Mouse (Mus musculus) heart, embryonic 15.5 days (tissue): ENCODE measurements at regions not wholly inside any gene's neighbourhood (a gene's known extent, or its start where the extent isn't known, plus 50 kb on each side); places are given as distances from the start of the nearest gene placed in this dataset.

Experiments
- ATAC-seq: fragments of 200-750 bp; cut with Nextera tagmentation; replicated peaks from 2 replicates; pipeline ENCODE4 v1.8.0; 2017; ENCODE audit warnings: low read depth, moderate TSS enrichment; ENCODE audit not compliant: insufficient number of reproducible peaks, insufficient read depth, low FRiP score
- H3K27ac ChIP-seq: fragments of 300-500 bp; sonication (generic); 2 replicates; pipeline ENCODE4 v1.5.1; 2015; ENCODE audit warnings: mild to moderate bottlenecking, inconsistent platforms
- H3K27me3 ChIP-seq: fragments of 300-500 bp; sonication (generic); 2 replicates; pipeline ENCODE4 v1.6.1; 2015; ENCODE audit warnings: inconsistent platforms
- H3K36me3 ChIP-seq: fragments of 300-500 bp; sonication (generic); 2 replicates; pipeline ENCODE4 v1.6.1; 2015; ENCODE audit warnings: mild to moderate bottlenecking, inconsistent platforms
- H3K4me1 ChIP-seq: fragments of 300-500 bp; sonication (generic); replicated peaks from 2 replicates; pipeline ENCODE4 v1.6.1; 2015; ENCODE audit warnings: inconsistent platforms
- H3K4me2 ChIP-seq: fragments of 300-500 bp; sonication (generic); 2 replicates; pipeline ENCODE4 v1.6.1; 2015; ENCODE audit warnings: inconsistent platforms, mild to moderate bottlenecking, moderate library complexity
- H3K4me3 ChIP-seq: fragments of 300-500 bp; sonication (generic); 2 replicates; pipeline ENCODE4 v1.5.1; 2015; ENCODE audit warnings: mild to moderate bottlenecking, inconsistent platforms
- H3K9ac ChIP-seq: fragments of 300-500 bp; sonication (generic); 2 replicates; pipeline ENCODE4 v1.6.1; 2015; ENCODE audit warnings: mild to moderate bottlenecking, inconsistent platforms
- H3K9me3 ChIP-seq: fragments of 300-500 bp; sonication (generic); replicated peaks from 2 replicates; pipeline ENCODE4 v1.6.1; 2016; ENCODE audit warnings: inconsistent platforms
- WGBS: fragments of 180-500 bp; shearing (Covaris S2); methylation state at CpG from one replicate; pipeline ENCODE4 v1.1.7; 2015; ENCODE audit warnings: mixed read lengths; 5-methylcytosine and 5-hydroxymethylcytosine counted together

DNA sequence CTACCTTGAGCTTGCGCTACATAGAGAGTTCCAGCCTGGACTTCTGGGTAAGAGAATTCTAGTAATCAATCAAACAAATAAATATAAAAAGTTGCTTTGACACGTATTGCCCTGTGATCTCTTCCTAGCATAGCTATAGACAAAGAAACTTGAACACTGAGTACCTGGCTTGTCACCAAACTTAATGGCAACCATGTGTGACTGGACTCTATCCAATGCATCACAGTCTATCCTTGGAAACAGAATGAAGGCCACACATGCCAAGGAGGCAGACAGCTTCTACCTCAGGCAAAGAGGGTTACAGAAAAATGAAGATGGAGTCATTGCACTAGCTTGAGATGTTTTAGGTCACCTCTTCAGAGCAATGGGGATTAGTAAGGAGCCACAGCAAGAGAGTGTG, 194.5 kb upstream of the Gas1 start:
- no peaks in the 10 kb centered on the region for H3K27me3 ChIP-seq
- WGBS = 82% methylated on average over 2 of the region's 2 CpGs
- ATAC-seq = no peak

DNA sequence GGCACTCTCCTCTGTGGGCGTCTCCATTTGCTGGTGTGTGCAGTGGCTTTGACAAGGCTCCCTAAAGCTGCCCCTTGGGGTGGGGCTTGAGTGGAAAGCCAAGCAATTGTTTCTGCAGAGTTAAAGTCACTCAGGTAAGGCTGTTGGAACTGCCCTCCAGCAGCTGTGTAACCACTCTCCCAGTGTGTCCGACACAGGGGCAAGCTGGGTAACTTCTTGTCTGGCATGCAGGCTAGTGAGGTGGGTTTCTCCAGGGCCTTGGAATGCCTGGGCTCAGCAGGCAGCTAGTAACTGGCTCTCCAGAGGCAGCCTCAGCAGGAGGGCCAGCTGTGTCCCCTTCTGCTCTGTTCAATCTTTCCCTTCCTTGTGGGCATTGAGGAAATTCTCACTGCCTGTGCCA, 199.5 kb upstream of the Gas1 start:
- Histone ChIP-seq H3K27me3 (no peaks in the 10 kb centered on the region), H3K4me1 (no peaks in the 10 kb centered on the region), H3K27ac (no peak overlapping the region), H3K4me3 (no peak overlapping the region), H3K9me3 (no peaks in the 10 kb centered on the region), H3K4me2 (no peak overlapping the region), H3K9ac (no peak overlapping the region), H3K36me3 (no peaks in the 10 kb centered on the region)
- ATAC-seq = no peak
- WGBS = 45% methylated on average over 2 of the region's 2 CpGs

More for the DNA sequence above, 194.5 kb upstream of the Gas1 start:
- Histone ChIP-seq H3K36me3 (no peaks in the 10 kb centered on the region), H3K4me3 (no peak overlapping the region), H3K27ac (no peak overlapping the region), H3K9me3 (no peaks in the 10 kb centered on the region), H3K4me1 (no peaks in the 10 kb centered on the region), H3K4me2 (no peak overlapping the region), H3K9ac (no peak overlapping the region)

DNA sequence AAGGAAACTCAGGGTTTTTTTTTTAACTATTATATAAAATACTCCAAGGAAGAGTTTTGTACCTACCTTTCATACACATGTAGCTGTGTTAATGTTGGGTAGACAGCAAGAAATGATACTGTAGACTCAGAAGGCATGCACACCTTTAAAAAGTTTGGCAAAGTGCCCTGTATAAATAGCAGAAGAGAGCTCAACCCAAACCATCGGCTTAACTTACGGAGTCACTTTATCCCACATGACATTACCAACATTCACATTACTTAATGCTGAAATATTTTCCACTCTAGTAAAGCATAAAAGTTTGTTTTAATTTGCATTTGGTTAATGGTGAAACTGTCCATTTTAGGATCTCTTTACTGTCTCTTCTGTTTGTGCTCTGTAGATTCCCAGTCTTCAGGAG, 205.7 kb upstream of the Gas1 start:
- 72% methylated on average over 2 of the region's 2 CpGs for WGBS
- no peak for ATAC-seq
- no peaks in the 10 kb centered on the region for H3K9me3 ChIP-seq

DNA sequence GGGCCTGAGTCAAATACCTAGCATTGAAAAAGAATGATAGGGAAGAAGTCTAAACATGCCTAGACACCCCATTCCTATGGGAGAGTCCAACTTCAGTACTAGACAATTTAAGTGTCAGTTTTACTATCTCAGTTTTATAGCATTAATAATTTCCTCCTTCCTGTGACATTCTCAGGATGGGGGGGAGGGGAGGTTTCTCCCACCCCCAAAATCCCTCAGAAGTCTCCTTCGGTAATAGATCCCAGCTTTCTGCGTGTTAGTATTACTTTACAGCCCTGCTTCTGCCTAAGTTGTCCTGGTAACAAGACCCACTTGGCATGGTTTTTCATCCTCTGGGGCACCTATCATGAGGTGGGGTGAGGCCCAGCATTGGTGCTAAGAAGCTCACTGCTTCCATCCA, 202.9 kb upstream of the Dapk1 start:
- Histone ChIP-seq H3K36me3 (no peaks in the 10 kb centered on the region), H3K9me3 (no peaks in the 10 kb centered on the region), H3K27ac (no peak overlapping the region), H3K4me2 (no peak overlapping the region), H3K9ac (no peak overlapping the region), H3K4me3 (no peak overlapping the region), H3K27me3 (no peaks in the 10 kb centered on the region), H3K4me1 (no peaks in the 10 kb centered on the region)
- 94% methylated on average over 2 of the region's 2 CpGs for WGBS
- ATAC-seq = no peak

More for the DNA sequence above, 205.7 kb upstream of the Gas1 start:
- H3K4me2 ChIP-seq = no peak overlapping the region
- no peak overlapping the region for H3K4me3 ChIP-seq
- no peaks in the 10 kb centered on the region for H3K4me1 ChIP-seq
- no peaks in the 10 kb centered on the region for H3K27me3 ChIP-seq
- no peaks in the 10 kb centered on the region for H3K36me3 ChIP-seq
- H3K27ac ChIP-seq = no peak overlapping the region
- H3K9ac ChIP-seq = no peak overlapping the region

DNA sequence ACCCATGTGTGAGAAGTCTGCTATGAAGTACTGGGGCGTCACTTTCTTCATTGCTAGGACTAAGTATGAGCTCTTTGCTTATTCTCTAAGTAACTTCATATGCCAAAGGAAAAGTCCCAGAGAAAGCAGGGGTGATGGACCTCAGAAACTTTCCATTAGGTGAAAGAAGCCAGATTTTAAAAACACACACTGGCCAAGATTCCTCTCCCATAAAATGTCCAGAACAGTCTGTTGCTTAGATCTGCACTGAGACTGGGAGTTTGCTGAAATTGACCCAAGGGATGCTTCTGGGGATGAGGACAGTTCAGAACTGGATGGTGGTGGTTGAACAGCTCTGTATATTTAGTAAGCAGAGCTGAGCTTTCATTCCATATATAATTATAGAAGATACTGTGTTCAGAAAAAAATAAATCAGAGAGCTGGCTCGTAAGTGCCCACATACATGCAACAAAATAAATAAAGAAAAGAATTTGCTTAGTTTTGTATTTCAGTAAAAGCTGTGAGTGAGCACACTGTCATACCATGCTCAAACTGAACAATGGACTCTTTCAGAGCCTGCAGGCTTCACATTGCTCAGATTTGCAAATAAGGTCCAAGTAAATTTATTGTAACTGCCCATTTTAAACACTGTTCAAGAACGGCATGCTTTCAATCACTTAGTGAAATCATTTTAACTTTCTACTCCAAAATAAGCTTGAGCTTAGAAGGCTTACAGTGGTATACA, 200.8 kb upstream of the Dapk1 start:
- Histone ChIP-seq H3K36me3 (no peaks in the 10 kb centered on the region), H3K9me3 (no peaks in the 10 kb centered on the region), H3K27ac (no peak overlapping the region), H3K4me3 (no peak overlapping the region), H3K4me2 (no peak overlapping the region), H3K9ac (no peak overlapping the region), H3K27me3 (no peaks in the 10 kb centered on the region), H3K4me1 (no peaks in the 10 kb centered on the region)
- 76% methylated on average over 3 of the region's 3 CpGs for WGBS
- ATAC-seq = no peak

DNA sequence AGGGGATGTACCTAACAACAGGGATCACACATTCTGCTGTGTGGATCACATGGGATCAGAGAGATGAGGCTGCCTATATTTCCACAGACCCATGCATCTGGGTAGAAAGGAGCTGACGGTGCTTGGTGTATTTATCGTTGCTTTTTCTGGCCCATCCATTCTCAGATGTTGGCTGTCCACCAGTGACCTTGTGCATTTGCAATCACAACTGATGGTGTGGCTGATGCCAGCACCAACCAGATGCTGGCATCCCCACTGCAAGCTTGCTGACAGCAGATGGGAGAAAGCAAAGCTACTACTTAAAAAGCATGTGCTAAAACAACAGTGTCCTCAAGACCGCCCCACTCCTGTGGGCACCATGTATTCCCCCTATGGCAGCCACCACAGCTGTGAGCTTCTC, 198.3 kb upstream of the Dapk1 start:
- Histone ChIP-seq H3K4me2 (no peak overlapping the region), H3K36me3 (no peaks in the 10 kb centered on the region), H3K4me3 (no peak overlapping the region), H3K27me3 (no peaks in the 10 kb centered on the region), H3K9me3 (no peaks in the 10 kb centered on the region), H3K9ac (no peak overlapping the region), H3K4me1 (no peaks in the 10 kb centered on the region), H3K27ac (no peak overlapping the region)
- 78% methylated on average over 3 of the region's 3 CpGs for WGBS
- ATAC-seq = no peak

DNA sequence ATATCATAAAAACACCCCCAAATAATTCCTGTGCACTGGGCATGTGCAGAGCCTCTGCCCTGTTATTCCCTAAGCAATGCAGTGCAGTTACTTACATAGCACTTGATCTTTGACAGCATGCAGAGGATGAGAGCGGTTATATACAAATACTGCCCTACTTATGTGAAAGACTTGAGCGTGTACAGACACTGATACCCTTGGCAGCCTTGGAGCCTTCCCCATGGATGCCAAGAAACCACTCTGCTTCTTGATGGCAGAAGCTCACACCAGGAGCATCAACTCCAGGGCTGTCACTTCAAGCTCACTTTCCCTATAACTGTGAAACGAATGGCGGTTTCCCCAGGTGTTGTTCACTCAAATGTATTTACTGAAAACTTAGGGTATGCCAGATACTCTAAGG, 194.4 kb upstream of the Dapk1 start:
- Histone ChIP-seq H3K4me2 (no peak overlapping the region), H3K27ac (no peak overlapping the region), H3K36me3 (no peaks in the 10 kb centered on the region), H3K4me1 (no peaks in the 10 kb centered on the region), H3K9ac (no peak overlapping the region), H3K27me3 (no peaks in the 10 kb centered on the region), H3K9me3 (no peaks in the 10 kb centered on the region), H3K4me3 (no peak overlapping the region)
- no peak for ATAC-seq
- WGBS = 87% methylated on average over 4 of the region's 4 CpGs

DNA sequence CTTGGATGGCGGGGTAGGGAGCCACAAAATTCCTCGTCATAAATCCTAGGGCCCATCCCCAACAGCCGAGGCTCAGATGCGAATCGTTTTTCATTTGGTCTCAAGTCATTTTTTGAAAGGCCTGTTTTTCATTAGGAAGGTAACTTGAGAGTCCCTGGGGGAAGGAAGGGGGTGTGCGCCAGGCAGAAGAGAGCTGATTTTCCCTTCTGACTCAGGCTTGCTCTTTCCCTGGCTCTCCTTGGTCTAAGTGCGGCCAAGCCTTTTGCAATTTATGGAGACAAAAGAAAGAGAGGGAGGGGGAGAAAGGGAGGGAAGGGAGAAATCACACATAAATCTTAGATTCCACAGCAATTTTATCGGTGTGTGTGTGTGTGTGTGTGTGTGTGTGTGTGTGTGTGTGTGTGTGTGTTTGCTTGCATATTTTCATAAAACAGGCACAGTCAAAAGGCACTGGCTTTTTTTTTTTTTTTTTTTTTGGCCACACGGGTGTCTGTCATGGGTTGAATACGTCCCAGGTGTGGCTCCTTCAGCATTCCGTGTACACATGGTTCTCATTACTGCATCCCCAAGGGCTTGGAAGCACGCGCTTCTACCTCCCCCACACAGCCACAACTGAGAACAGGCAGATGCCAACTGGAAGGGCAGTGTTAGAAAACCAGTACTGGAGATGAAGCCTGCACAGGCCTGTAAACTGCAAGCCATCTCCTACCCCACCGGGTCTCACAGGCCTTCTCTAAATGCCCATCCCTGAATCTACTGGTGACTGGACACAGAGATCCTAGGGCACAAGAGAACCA, 191.8 kb upstream of the Dapk1 start:
- ATAC-seq = no peak
- Histone ChIP-seq H3K4me2 (no peak overlapping the region), H3K27ac (no peak overlapping the region; the same call in 1 of the 2 replicates), H3K27me3 (no peaks in the 10 kb centered on the region), H3K9me3 (no peaks in the 10 kb centered on the region), H3K4me1 (no peaks in the 10 kb centered on the region), H3K4me3 (no peak overlapping the region), H3K36me3 (no peaks in the 10 kb centered on the region), H3K9ac (no peak overlapping the region)
- whole genome bisulfite sequencing = 62% methylated on average over 14 of the region's 14 CpGs

DNA sequence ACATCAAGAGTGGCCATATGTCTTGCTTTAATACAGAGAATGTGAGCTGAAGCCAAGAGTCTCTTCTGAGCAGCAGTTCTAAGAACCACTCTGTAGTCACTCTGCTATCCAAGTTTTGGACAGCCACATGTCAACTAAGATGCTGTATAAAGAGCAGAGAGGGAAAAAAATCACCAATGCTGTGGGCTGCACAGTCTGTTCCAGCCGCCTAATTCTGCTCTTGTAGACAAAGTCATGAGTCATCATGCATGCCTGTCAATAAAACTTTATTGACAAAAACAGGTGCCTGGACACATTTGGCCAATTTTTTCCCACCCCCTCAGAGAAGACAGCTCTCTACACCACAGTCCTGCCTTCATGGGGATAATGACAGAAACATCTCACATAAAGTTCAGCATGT, 185.7 kb upstream of the Dapk1 start:
- no peak for ATAC-seq
- H3K27me3 ChIP-seq = no peaks in the 10 kb centered on the region
- no peak overlapping the region for H3K27ac ChIP-seq
- H3K4me3 ChIP-seq = no peak overlapping the region
- H3K4me2 ChIP-seq = no peak overlapping the region
- WGBS = 64% methylated on average over 1 of the region's 1 CpGs
- no peaks in the 10 kb centered on the region for H3K36me3 ChIP-seq
- peaks cover 11% of the 10 kb centered on the region for H3K4me1 ChIP-seq
- no peaks in the 10 kb centered on the region for H3K9me3 ChIP-seq
- H3K9ac ChIP-seq = no peak overlapping the region

DNA sequence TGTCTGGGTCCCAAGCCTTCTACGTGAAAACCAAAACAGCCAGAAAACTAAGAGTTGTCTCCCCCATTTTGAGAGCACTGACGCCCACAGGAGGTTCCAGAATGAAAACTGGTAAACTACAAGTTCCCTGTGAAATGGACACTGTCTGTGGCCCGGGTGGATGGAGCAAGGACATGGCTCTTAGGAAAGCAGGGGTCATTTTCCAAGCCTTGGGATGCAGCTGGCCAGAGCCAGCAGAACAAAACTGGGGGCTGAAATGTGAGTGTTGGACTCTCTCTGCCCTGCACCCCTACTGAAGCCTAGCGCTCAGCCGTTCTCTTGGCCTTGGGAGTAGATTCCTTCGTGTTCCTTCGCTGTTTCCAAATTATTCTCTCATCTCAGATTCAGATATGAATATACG, 184.7 kb upstream of the Dapk1 start:
- no peak overlapping the region for H3K9ac ChIP-seq
- no peak for ATAC-seq
- 76% methylated on average over 8 of the region's 8 CpGs for WGBS
- H3K27me3 ChIP-seq = no peaks in the 10 kb centered on the region
- H3K4me2 ChIP-seq = no peak overlapping the region
- no peaks in the 10 kb centered on the region for H3K36me3 ChIP-seq
- H3K9me3 ChIP-seq = no peaks in the 10 kb centered on the region
- peaks cover 18% of the 10 kb centered on the region for H3K4me1 ChIP-seq
- H3K4me3 ChIP-seq = no peak overlapping the region
- H3K27ac ChIP-seq = peak overlapping the region; percentile 41

DNA sequence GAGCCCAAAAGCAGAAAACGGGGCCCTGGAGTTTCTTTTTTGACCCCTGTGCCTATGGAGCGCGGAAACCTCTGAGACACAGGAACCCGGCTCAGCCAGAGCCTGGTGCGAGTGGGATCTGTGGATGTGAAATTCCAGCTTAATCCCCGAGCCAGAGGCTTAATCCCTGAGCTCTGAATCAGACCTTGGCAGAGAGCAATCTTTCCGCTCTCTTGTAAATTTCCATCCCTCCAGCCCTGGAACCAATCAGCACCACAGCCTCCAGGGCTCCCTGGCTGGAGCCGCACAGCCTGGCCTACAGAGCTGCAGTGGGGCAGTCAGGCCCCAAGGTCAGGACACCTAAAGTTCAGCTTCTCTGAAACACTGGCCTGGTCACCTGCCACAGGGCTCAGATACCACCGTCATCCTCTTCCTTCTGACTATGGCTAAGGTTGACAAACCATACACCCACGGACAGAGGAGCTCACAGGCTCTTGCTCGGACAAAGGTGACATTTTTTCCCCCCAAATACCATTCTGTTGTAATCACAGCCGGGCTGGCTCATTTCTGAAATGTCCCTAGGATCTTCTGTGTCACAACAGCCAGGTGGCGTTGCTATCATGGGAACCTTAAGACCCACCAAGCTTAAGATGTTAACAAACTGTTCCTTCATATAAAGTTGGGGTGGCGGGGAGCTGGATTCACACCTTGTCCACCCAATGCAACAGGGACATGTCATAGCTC, 184.2 kb upstream of the Dapk1 start:
- H3K36me3 ChIP-seq = no peaks in the 10 kb centered on the region
- no peak for ATAC-seq

More for the DNA sequence above, 184.2 kb upstream of the Dapk1 start:
- Histone ChIP-seq H3K27me3 (no peaks in the 10 kb centered on the region), H3K4me1 (peaks cover 18% of the 10 kb centered on the region), H3K9ac (no peak overlapping the region), H3K4me2 (no peak overlapping the region), H3K4me3 (no peak overlapping the region), H3K27ac (peak overlapping the region; percentile 45), H3K9me3 (no peaks in the 10 kb centered on the region)
- WGBS = 56% methylated on average over 14 of the region's 14 CpGs
